Mouse (Mus musculus): Measurements from ENCODE around the gene Usp38. TPM values are rescaled to one million over a fixed set of nuclear protein-coding genes. Genes with fewer than 3 reads are reported as not detected.

Usp38 gene
- total and polyA plus RNA-seq, 3 experiments, result 5.1 to 18.9 (median 17.7) TPM

- no peaks in the 10 kb centered on the region for H3K27me3 ChIP-seq (ENCODE audit: control insufficient read depth, insufficient read depth, low read length)
- TF ChIP-seq POLR2A (IDR thresholded peaks at IDR 0.05; ENCODE audit: insufficient read depth, low read depth, low read length), result no peak
- no peak for TF ChIP-seq EP300 (IDR thresholded peaks at IDR 0.05; ENCODE audit: insufficient read depth, low read depth, low read length)
- H3K79me2 ChIP-seq (replicated peaks; ENCODE audit: control insufficient read depth, insufficient read depth, low read length), result no peaks in the 10 kb centered on the region
- intact Hi-C loops (cut with DNase I), result no loop called here
- H3K9ac ChIP-seq (ENCODE audit: low read depth, low read length), result no peak overlapping the region
- no peak for DNase-seq
- H3K36me3 ChIP-seq (ENCODE audit: control insufficient read depth, insufficient read depth, low read length), result no peaks in the 10 kb centered on the region
- no peaks in the 10 kb centered on the region for H3K4me1 ChIP-seq (ENCODE audit: control insufficient read depth, insufficient read depth, low read length)
- 95% methylated on average over 11 of the region's 11 CpGs for WGBS
- no peak overlapping the region for H3K4me3 ChIP-seq
- H3K27ac ChIP-seq, result no peak overlapping the region
Observed at GRCm38 (mm10) chr8:80970000-80970685, 44.6 kb downstream of the Usp38 start.

GRCm38 (mm10) chr8:80969423-80969822 lies 45.3 kb downstream of the Usp38 start:
- intact Hi-C loops (cut with DNase I), result no loop called here
- Histone ChIP-seq H3K27me3 (ENCODE audit: control insufficient read depth, insufficient read depth, low read length) (no peaks in the 10 kb centered on the region), H3K79me2 (replicated peaks; ENCODE audit: control insufficient read depth, insufficient read depth, low read length) (no peaks in the 10 kb centered on the region), H3K4me1 (ENCODE audit: control insufficient read depth, insufficient read depth, low read length) (no peaks in the 10 kb centered on the region), H3K9ac (ENCODE audit: low read depth, low read length) (no peak overlapping the region), H3K4me3 (no peak overlapping the region), H3K27ac (no peak overlapping the region), H3K36me3 (ENCODE audit: control insufficient read depth, insufficient read depth, low read length) (no peaks in the 10 kb centered on the region)
- WGBS, result 89% methylated on average over 5 of the region's 5 CpGs
- TF ChIP-seq CTCF (IDR thresholded peaks at IDR 0.05), result no peak
- TF ChIP-seq EP300 (IDR thresholded peaks at IDR 0.05; ENCODE audit: insufficient read depth, low read depth, low read length), result no peak
- TF ChIP-seq POLR2A (IDR thresholded peaks at IDR 0.05; ENCODE audit: insufficient read depth, low read depth, low read length), result no peak
- DNase-seq, result no peak

GRCm38 (mm10) chr8:80963095-80963494 lies 51.6 kb downstream of the Usp38 start:
- Histone ChIP-seq H3K9ac (ENCODE audit: low read depth, low read length) (no peak overlapping the region), H3K4me3 (no peak overlapping the region), H3K27me3 (ENCODE audit: control insufficient read depth, insufficient read depth, low read length) (no peaks in the 10 kb centered on the region), H3K4me1 (ENCODE audit: control insufficient read depth, insufficient read depth, low read length) (peaks cover 3% of the 10 kb centered on the region; the same call in 1 of the 2 replicates), H3K79me2 (replicated peaks; ENCODE audit: control insufficient read depth, insufficient read depth, low read length) (no peaks in the 10 kb centered on the region), H3K27ac (no peak overlapping the region), H3K36me3 (ENCODE audit: control insufficient read depth, insufficient read depth, low read length) (no peaks in the 10 kb centered on the region)
- intact Hi-C loops (cut with DNase I), result no loop called here
- DNase-seq, result no peak
- TF ChIP-seq CTCF (IDR thresholded peaks at IDR 0.05), result no peak
- TF ChIP-seq EP300 (IDR thresholded peaks at IDR 0.05; ENCODE audit: insufficient read depth, low read depth, low read length), result no peak
- no peak for TF ChIP-seq POLR2A (IDR thresholded peaks at IDR 0.05; ENCODE audit: insufficient read depth, low read depth, low read length)
- 86% methylated on average over 3 of the region's 3 CpGs for WGBS

GRCm38 (mm10) chr8:80962592-80962983 lies 52.1 kb downstream of the Usp38 start:
- no peaks in the 10 kb centered on the region for H3K27me3 ChIP-seq (ENCODE audit: control insufficient read depth, insufficient read depth, low read length)
- 89% methylated on average over 5 of the region's 5 CpGs for WGBS
- intact Hi-C loops (cut with DNase I), result no loop called here
- no peak for DNase-seq
- H3K36me3 ChIP-seq (ENCODE audit: control insufficient read depth, insufficient read depth, low read length), result no peaks in the 10 kb centered on the region
- H3K4me3 ChIP-seq, result no peak overlapping the region
- H3K27ac ChIP-seq, result no peak overlapping the region
- H3K79me2 ChIP-seq (replicated peaks; ENCODE audit: control insufficient read depth, insufficient read depth, low read length), result no peaks in the 10 kb centered on the region
- peaks cover 3% of the 10 kb centered on the region; the same call in 1 of the 2 replicates for H3K4me1 ChIP-seq (ENCODE audit: control insufficient read depth, insufficient read depth, low read length)
- TF ChIP-seq CTCF (IDR thresholded peaks at IDR 0.05), result no peak
- no peak for TF ChIP-seq POLR2A (IDR thresholded peaks at IDR 0.05; ENCODE audit: insufficient read depth, low read depth, low read length)
- TF ChIP-seq EP300 (IDR thresholded peaks at IDR 0.05; ENCODE audit: insufficient read depth, low read depth, low read length), result no peak
- no peak overlapping the region for H3K9ac ChIP-seq (ENCODE audit: low read depth, low read length)

GRCm38 (mm10) chr8:80961937-80962591 lies 52.7 kb downstream of the Usp38 start:
- Histone ChIP-seq H3K4me1 (ENCODE audit: control insufficient read depth, insufficient read depth, low read length) (peaks cover 3% of the 10 kb centered on the region; the same call in 1 of the 2 replicates), H3K27ac (no peak overlapping the region), H3K79me2 (replicated peaks; ENCODE audit: control insufficient read depth, insufficient read depth, low read length) (no peaks in the 10 kb centered on the region), H3K36me3 (ENCODE audit: control insufficient read depth, insufficient read depth, low read length) (no peaks in the 10 kb centered on the region), H3K27me3 (ENCODE audit: control insufficient read depth, insufficient read depth, low read length) (no peaks in the 10 kb centered on the region), H3K9ac (ENCODE audit: low read depth, low read length) (no peak overlapping the region), H3K4me3 (no peak overlapping the region)
- WGBS, result 44% methylated on average over 7 of the region's 7 CpGs
- DNase-seq, result no peak
- TF ChIP-seq EP300 (IDR thresholded peaks at IDR 0.05; ENCODE audit: insufficient read depth, low read depth, low read length), result no peak
- TF ChIP-seq CTCF (IDR thresholded peaks at IDR 0.05), result no peak
- TF ChIP-seq POLR2A (IDR thresholded peaks at IDR 0.05; ENCODE audit: insufficient read depth, low read depth, low read length), result no peak
- intact Hi-C loops (cut with DNase I), result no loop called here

GRCm38 (mm10) chr8:80961070-80961609 lies 53.6 kb downstream of the Usp38 start:
- H3K79me2 ChIP-seq (replicated peaks; ENCODE audit: control insufficient read depth, insufficient read depth, low read length), result no peaks in the 10 kb centered on the region
- no peaks in the 10 kb centered on the region for H3K27me3 ChIP-seq (ENCODE audit: control insufficient read depth, insufficient read depth, low read length)
- WGBS, result 66% methylated on average over 4 of the region's 4 CpGs
- H3K4me3 ChIP-seq, result no peak overlapping the region
- no peak for DNase-seq
- H3K36me3 ChIP-seq (ENCODE audit: control insufficient read depth, insufficient read depth, low read length), result no peaks in the 10 kb centered on the region
- no peak for TF ChIP-seq EP300 (IDR thresholded peaks at IDR 0.05; ENCODE audit: insufficient read depth, low read depth, low read length)
- no peak for TF ChIP-seq POLR2A (IDR thresholded peaks at IDR 0.05; ENCODE audit: insufficient read depth, low read depth, low read length)
- TF ChIP-seq CTCF (IDR thresholded peaks at IDR 0.05), result no peak
- intact Hi-C loops (cut with DNase I), result no loop called here
- H3K4me1 ChIP-seq (ENCODE audit: control insufficient read depth, insufficient read depth, low read length), result peaks cover 3% of the 10 kb centered on the region; the same call in 1 of the 2 replicates
- no peak overlapping the region for H3K9ac ChIP-seq (ENCODE audit: low read depth, low read length)
- no peak overlapping the region for H3K27ac ChIP-seq

Data from heart, adult 2 months (tissue).